Mouse (Mus musculus) erythroblast, adult 5-6 weeks (primary cell): Measurements from ENCODE around the gene Nosip. TPM values are rescaled to one million over a fixed set of nuclear protein-coding genes. Genes with fewer than 3 reads are reported as not detected.
"Not testable (repeated sequence)": the region's sequence is repeated elsewhere in the genome, so short reads cannot be mapped to it uniquely, and the experiment has no call there.

Experiments used
- ATAC-seq: replicated peaks from 2 replicates; pipeline ENCODE4 v1.8.0; 2016; ENCODE audit warnings: moderate number of reproducible peaks, mild to moderate bottlenecking, moderate TSS enrichment, inconsistent platforms; ENCODE audit not compliant: poor library complexity, low FRiP score, severe bottlenecking
- total RNA-seq, 2 experiments: library from RNA; stranded (forward) in 1 of 2; stranded (reverse) in 1 of 2; fragments of 150-400 nt in 1 of 2; fragments of 200-764, 138-1000 nt in 1 of 2; gene quantifications; 2 replicates each; pipeline versions ENCODE4 v1.2.3 to v1.2.4; 2015 to 2017; ENCODE audit warnings: low replicate concordance in 2 of 2

Nosip gene
- total RNA-seq, 2 experiments from 2014 or later = 10.4 to 22.2 TPM

DNA sequence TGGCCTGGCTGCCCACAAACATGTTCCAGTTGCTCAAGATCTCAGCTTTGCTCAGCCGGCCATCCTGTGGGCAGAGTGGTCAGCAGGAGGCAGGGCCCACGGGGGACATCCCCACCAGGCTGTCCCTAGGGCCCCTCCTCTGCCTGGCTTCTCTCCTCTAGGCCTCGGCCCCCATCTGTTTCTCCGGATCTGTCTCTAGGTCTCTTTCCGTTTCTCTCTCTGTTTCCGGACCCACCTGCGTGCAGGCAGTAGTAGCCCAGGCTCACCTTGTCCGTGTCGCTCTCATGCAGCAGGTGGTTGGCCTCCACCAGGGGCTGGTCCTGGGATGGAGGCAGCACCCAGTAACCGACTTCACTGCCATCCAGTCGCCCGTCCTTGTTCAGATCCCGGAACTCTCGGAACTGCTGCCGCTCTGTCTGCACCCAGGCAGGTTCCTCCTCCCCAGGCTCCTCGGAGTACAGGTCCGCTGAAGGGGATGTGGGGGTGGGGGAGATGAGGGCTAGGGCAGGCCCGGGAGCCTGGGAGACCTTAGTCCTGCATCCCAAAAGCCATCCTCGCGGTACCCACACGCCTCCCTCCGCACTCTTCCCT lies 21.2 kb downstream of the Nosip start:
- ATAC-seq = no peak

DNA sequence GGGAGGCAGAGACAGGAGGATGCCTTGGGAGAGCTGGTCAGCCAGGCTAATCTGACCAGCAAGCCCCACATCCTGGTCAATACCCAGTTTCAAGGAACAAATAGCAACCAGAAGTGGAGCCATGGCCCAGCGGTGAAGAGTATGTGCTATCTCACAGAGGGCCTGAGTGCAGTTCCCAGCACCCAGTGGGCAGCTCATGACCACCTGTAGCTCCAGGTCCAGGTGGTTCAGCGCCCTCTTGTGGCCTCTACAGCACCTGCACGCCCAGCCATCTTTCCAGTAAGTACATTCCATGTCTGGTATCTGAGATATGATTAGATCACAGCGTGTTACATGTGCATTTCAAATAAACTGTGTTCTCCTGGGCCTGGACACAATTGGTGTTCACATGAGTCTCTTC lies 23.9 kb downstream of the Nosip start:
- ATAC-seq = no peak

DNA sequence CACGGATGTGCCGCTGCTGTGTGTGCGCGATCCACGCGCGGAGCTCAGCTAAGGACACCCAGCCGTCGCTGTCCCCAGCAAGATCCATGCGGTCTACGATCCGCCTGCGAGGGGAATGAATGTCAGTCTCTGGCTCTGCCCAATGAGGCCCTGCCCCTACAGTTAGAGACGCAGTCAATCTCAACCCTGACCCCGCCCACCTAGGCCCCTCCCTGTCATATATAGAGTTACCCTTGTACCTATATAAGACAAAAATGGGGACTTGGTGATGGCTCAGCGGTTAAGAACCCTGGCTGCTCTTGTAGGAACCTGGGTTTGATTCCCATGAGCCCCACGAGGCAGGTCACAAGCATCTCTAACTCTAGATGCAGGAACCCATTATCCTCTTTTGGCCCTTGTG lies 26.4 kb downstream of the Nosip start:
- ATAC-seq = no peak

DNA sequence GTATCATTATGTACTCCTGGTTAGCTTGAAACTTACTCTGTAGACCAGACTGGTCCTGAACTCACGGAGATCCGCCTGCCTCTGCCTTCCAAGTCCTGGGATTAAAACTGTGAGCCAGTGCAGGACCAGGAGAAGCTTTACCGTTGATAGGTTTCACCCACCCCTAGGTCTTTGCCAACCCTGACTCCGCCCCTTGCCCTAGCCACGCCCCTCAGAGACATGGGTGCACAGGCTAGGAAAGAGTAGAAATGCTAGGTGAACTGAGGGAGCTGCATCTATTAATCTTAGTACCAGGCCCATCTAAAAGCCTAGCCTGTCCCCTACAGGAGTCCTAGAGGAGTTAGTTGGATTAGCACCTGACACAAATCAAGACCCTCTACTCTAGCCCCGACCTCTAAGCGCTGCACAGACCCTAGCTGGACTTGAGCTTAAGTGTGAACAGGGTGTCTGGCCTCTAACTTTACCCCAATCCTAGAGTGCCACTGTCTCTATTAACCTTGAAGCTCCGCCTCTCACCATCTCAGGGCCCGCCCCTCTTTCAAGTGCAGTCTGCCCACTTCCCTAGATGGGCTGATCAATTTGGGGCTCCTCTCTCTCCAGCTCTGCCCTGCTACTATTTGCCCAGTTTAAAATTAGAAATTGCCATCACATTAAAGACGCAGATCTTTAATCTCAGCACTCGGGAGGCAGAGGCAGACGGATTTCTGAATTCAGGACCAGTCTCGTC lies 28.2 kb downstream of the Nosip start:
- ATAC-seq = 0 out of 2 replicates have a peak, but pooled peaks have one; percentile 35

DNA sequence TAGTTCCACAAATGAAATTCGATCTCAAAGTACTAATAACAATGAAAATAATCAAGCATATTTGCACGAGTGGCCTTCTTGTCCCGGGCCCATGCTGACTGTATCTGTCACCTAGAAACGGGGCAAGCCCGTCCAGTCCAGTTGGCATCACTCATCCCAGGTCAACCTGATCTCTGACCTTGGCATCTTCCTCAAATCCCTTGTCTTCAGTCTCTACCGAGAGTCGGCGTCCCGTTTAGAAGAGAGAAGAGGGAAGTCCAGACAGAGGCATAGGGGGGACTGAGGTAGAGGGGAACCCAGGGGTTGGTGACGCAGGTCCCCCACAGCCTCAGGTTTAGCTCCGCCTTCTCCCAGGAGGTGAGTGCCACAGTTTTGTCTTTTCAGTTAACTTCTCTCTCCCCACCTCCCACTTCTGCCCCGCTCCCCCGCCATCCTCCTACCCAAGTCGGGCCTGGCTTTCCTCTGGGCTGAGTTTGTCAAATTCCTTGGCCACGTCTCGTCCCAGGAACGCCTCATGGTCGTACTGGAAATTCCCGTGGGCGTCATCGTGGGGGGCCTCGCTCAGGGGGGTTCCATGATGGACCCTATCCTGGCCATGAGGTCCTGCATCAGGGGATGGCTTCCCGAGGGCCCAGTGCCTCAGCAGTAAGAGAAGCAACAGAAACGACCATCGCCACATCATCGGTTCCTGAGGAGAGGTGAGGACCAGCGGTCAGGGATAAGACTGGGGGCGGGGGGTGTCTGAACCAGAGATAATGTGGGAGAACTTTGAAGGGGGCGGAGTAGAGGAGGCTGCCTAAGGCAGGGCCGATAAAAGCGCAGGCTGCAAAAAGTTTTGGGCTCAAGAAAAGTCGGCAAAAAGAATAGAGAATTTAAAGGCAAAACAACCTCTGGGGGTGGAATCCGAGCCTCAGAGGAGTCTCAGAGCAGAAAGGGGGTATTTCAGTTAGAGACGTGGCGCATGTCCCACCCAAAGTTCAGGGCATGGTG lies 29.1 kb downstream of the Nosip start:
- no peak for ATAC-seq

DNA sequence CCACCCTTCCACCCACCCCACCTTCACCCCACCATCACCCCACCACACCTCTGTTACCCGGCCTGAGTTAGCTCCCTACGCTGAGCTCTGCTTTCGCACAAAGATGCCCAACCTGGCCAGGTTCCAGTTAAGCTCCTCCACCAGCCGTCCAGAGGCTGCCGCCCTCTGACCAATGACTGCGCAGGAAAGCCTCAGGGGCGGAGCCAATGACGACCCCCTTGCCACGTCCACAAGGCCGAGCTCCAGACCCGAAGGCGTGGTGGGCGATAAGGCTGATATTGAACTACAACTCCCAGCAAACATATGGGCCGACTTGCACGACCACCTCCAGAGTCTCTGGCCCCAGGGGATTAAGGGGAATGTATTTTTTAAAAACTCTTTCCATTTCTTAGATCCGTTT lies 29.8 kb downstream of the Nosip start, which contains the start of gene Rcn3:
Gene Rcn3 (minus strand): TSS at position 174 of the 400 bp plus-strand sequence.
- no peak for ATAC-seq

DNA sequence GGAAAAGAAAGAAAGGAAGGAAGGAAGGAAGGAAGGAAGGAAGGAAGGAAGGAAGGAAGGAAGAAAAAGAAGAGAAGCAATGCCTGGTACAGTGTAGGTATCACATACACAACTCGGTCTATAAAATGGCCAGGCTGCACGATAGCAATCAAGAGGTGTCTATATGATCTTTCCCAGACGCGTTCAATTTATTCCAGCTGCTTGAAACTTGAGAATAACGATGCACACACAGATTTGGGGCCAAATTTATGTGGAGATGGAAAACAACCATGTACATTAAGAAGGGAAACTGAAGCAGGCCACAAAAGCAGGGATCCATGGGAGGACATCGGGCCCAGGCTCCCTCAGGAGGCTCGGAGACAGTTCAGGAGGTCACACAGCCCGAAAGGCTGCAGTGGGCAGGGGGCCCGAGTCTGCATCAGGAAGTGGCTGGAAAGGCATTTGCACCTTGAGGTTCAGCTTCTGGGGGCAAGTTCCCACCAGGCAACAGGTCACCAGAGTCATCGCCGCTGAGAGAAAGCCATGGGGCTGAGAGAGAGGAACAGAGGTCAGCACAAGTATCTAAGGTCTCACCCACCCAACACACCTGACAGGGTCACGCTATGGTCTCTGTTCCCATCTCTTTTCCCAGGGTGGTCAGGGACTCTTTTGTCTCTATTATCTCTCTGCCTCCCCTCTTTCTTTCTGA lies 30.7 kb downstream of the Nosip start:
- no peak for ATAC-seq

DNA sequence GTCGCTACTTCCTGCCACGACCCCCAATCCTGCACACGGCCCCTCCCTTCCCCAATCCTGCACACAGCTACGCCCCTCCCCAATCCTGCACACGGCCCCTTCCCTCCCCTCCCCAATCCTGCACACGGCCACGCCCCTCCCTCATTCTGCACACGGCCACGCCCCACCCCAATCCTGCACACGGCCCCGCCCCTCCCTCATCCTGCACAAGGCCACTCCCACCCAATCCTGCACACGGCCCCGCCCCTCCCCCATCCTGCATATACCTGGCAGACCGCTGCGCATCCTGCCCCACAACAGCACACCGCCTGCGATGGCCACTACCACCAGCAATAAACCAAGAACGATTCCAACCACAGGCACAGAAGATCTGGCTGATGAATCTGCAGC lies 31.3 kb downstream of the Nosip start:
- no peak for ATAC-seq

DNA sequence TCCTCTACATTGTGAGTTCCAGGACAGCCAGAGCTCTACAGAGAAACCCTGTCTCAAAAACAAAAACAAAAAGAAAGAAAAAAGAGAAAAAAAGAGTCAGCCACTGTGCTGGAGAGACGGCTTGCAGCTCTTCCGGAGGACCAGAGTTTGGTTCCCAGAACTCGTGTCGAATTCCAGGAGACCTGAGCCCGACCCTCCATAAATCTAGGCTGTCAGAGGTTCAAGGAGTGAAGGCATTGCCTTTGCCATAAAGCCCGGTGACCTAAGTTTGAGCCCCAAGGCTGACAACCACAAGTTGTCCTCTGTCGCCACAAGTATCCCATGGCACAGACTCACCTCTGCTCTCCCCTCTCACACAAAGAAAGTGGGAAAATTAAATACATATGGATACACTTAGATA lies 31.9 kb downstream of the Nosip start:
- no peak for ATAC-seq

DNA sequence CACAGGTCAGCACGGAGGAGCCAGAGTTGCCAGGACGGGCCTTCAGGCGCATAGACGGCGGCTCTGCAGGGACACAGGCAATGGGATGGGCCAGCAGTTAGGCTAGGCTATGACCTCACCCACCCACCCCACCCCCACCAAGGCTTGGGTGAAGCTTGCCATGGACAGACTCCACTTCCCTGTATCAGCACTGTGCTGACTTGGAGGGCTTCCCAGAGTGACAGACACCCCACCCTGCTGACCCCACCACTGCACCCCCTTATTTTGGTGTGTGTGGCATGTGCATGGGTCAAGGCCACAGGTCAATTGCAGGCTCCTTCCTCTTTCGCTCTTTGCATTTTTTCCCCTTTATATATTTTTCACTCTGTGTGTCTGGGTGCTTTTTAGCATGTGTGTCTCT lies 33.1 kb downstream of the Nosip start:
- ATAC-seq = no peak

DNA sequence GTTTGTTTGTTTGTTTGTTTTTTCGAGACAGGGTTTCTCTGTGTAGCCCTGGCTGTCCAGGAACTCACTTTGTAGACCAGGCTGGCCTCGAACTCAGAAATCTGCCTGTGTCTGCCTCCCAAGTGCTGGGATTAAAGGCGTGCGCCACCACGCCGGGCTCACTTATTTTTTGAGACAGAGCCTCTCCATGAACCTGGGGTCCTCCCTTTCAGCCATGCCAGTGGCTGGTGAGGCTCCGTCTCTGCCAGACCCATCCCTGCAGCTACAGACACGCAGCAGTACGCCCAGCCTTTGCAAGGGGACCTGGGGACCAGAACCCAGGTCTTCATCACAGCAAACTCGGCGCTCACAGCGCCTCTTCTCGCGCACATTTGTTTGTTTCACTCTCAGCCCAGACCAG lies 33.7 kb downstream of the Nosip start:
- not testable (repeated sequence) for ATAC-seq

DNA sequence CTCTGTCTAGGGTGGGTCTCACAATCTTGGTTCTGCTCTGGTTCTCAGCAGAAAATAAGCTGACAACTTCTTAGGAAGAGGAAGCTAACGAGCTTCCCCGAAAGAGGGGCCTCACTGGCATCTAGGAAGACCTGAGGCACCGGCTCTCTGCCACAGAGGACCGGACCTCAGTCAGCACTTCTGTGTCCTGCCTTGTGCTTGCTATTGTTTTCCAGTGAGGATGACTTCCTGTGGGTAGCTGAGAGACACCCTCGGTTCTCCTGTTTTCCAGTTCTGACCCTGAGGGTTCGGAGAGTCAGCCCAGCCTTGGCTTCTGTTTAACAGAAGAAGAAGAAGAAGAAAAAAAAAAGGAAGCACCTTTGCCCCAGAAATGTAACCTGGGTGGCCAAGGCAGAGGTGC lies 35.2 kb downstream of the Nosip start:
- ATAC-seq = no peak

DNA sequence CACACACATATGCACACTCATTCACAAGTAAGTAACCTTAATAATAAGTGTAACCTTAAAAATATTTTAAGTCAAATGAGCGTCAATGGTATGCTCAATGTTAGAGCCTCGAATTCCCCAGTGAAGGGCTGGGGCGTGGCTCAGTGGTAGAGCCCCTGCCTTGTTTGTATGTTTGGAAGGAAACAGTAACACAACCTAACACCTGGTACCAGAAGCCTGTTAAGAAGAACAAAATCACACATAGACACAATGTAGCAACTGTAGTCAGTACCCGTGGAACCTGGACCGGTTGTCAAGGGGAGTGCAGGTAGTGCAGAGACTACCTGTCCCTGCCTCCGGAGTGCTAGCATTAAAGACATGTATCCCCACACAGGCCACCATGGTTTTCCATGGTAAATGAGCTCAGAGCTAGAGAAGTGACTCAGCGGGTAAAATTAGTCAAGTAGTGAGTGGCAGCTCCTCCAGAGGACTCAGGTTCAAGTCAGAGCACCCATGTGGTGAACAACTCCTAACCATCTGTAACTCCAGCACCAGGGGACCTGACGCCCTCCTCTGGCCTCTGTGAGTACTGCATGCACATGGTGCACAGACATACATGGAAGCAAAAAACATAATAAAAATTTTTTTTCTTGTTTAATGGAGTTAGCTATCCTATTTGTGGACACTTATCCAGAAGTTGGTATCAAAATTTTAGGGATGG lies 36.5 kb downstream of the Nosip start:
- ATAC-seq = no peak

DNA sequence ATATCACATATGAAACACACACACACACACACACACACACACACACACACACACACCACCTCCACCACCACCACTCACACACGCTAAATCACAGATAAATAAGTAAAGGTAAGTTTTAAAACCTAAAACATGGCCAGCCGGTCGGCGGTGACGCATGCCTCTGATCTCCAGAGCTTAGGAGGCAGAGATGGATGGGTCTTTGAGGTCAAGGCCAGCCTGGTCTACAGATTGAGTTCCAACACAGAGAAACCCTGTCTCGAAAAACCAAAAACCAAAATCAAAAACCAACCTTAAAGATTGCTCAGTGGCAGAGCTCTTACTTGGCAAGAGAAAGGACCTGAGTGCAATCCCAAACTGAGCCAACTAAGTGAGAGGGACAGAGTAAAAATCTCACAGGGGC lies 37.8 kb downstream of the Nosip start:
- ATAC-seq = no peak

DNA sequence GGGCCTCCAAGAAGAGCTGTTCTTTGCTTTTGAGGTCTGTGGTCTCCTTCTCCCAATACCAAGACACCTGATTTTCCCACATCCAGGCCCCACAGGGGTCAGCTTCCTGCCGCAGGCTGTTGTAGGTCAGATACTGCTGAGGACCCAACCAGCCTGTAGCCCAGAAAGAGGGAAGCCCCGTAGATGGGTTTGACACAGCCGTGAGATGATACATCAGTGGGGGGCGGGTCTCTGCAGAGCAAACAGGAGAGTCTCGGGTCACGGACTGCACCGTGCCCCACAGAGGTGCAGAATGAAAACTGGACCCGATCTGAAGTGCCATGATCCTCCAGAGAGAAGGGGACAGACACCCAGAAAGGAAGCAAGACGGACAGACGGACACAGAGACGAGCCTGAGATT lies 40.2 kb downstream of the Nosip start:
- no peak for ATAC-seq

DNA sequence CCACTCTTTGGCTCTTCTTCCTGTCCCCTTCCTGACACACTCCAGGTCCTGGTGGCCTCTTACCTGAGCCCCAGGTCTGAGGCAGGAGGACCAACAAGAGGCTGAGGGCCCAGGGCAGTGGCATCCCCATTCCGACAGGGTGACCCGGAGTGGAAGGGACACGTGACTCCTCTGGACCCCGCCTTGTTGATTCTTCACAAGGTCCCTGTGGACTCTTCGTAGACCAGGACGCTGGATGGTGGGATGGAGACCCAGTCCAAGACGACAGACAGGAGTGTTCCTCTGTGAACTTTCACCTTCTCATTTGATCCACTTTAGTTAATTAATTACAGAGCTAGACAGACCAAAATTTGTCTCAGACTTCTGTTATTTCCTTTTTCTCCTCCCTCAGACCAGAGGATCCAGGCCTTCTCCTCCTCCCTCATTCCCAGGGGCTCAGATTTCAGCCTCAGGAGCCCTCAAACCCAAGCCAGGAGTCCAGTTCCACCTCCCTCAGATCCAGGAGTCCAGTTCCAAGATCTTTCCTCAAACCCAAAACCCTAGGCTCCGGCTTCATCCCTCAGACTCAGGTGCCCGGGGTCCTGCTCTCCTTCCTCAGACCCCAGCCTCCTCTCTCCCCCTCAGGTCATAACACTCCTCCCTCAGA lies 40.8 kb downstream of the Nosip start:
- ATAC-seq = no peak

DNA sequence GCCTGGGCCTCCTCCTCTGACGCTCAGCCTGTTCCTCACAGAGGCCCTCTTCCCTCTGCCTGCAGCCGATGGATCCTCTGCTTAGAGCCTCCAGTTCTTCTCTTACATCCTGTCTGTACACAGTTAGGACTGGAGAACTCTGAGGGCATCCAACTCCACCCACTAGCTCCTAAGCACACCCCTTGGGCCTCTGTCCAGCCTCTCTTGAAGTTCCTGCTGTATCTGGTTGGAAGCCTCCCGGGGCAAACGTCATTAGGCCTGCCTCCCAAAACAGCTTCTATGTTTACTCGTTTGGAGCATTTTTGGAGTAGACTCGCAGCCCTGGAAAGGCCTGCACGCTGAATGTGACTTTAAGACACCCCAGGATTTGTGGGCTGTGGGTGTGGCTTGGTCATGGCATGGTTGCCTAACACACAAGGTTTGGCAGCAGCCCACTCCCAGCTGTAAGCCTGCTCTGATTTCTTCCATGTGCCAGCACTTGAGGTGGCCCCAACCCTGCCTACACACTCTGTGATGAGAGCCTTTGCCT lies 41.5 kb downstream of the Nosip start, which contains the start of gene Fcgrt:
Gene Fcgrt (minus strand): TSS at position 200 of the 529 bp plus-strand sequence.
- no peak for ATAC-seq

DNA sequence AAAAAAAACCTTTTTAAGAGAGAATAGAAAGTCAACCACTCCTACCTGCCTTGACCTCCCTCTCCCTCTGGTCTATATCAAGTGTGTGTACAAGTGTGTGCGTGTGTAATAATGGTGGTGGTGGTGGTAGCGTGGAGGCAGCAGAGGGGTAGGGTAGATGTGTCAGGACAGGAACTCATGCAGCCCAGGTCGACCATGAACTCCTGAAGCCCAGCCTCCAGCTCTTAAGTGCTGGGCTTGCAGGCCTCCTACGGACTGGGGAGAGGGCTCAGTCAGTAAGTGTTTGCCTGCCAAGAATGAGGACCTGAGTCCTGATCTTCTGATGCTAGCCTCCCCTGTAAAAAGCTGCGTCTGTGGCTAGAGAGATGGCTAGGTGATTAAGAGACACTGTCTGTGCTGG lies 42.7 kb downstream of the Nosip start:
- no peak for ATAC-seq

DNA sequence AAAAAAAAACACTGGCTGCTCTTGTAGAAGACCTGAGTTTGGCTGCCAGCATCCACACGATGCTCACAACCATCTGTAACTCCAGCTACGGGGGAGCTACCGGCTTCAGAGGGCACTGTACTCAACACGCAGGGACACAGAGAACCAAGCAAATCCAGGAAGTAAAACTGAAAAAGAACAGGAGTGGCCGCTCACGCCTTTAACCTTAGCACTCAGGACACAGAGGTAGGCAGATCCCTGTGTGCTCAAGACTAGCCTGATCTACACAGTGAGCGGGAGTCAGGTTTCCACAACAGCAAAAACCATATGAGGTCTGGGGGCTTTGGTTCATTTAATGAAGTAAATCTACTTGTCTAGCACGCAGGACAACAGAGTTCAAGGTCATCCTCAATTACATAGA lies 43.3 kb downstream of the Nosip start:
- ATAC-seq = no peak
